Mouse (Mus musculus): ENCODE measurements at regions not wholly inside any gene's neighbourhood (a gene's known extent, or its start where the extent isn't known, plus 50 kb on each side); places are given as distances from the start of the nearest gene placed in this dataset.
"Not testable (repeated sequence)": the region's sequence is repeated elsewhere in the genome, so short reads cannot be mapped to it uniquely, and the experiment has no call there.

GRCm38 (mm10) chr1:189156906-189157305, 149.3 kb upstream of the Kctd3 start:
- DNase-seq, result peak; percentile 17

GRCm38 (mm10) chr1:189154376-189154775, 146.7 kb upstream of the Kctd3 start:
- no peak for DNase-seq

DNA sequence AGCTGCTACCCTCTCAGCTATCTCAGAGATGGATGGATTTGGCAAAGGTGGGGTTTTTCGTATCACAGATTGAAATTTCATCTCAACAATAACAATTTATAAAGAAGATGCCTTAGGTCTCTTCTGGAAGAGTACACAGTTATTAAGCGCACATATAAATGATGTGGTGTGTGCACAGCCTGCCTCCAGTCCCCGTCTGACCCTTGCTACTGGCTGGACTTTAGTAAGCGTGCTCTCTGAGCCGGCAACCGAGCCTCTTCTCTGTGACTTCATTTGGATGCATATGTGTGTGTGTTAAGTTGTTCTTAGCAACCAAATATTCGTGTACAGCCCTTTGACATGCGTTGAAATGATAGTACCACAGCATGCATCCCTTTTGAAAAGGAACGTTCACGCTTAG, 145.5 kb upstream of the Kctd3 start:
- DNase-seq, result no peak

DNA sequence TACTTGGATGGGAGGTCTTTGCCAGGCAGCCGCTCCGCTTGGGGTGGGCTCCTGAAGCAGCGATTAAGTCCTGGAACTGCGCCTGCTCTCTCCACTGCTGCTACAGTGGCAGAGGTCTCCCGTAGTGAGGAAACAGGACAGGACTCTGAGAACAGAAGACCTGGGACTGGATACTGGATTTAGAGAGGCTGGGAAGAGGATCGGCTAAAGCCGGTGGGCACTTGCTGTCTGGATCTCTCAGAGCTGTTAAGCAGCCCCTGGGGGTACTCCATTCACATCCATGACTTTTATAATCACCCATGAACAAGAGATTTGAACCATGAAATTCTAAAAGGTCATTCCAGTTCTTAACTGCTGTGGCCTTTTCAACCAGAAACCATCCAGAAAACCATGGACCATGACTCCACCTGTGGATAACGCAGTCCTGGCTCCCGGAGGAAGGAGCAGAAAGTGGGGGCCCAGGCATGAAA, 135.4 kb upstream of the Kctd3 start:
- DNase-seq, result no peak

GRCm38 (mm10) chr1:189142551-189142950, 134.9 kb upstream of the Kctd3 start:
- no peak for DNase-seq

DNA sequence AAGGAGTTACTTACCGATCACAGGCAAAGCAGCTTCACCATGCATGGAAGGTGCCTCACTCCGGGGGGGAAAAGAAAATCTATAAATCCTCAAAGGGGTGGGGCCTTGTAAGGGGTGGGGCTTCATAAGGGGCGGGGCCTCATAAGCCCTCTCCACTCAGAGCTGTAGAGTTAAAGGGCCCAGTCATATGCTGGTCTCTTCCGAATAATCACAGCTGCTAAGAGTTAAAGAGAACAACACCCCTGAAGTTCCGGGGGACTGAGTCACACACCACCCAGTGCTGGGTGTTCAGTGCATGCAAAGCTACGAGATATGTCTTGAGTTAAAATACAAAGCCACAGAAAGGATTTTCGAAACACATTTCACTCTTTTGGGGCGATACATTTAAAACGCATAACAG, 134.1 kb upstream of the Kctd3 start:
- no peak for DNase-seq

GRCm38 (mm10) chr1:189136731-189137385, 129.2 kb upstream of the Kctd3 start:
- no peak for DNase-seq

DNA sequence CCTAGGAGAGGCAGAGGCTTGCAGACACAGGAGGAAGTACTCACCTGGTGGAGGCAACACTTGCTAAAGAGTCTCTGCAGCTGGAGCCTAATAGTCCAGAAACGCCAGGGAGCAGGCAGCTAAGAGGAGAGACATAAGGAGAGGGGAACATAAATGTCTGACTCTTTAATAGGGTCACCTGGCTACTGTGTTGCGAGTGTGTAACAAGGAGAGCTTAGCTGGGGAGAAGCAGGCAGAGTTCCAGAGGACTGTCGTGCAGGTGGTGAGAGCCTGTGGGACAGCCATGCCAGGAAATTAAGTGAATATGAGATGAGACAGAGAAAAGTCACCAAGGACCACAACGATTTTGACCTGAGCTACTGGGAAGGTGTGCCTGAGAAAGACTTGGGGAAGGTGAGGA, 128.2 kb upstream of the Kctd3 start:
- no peak for DNase-seq

- no peak for DNase-seq
Measured at GRCm38 (mm10) chr1:189128706-189129105, 121.1 kb upstream of the Kctd3 start.

- DNase-seq, result not testable (repeated sequence)
Measured at GRCm38 (mm10) chr1:189128246-189128645, 120.6 kb upstream of the Kctd3 start.

DNA sequence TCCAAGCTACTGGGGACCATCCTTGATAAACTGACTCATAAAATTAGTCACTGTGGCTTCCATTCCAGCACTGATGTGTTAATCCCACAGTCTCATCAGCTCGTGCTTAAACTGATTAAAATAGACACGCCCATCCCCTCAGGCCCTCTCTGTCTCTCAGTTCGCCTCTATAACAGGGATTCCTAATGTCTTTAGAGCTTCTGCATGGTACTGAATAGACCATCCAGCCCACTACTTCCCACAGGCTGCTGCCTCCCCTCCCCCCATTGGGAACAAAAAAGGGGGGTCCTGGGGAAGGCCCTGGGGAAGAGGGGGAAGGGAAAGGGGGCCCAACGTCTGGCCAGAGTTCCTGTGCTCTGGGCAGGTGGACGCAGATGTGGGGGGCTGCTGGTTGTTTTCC, 119.7 kb upstream of the Kctd3 start:
- no peak for DNase-seq

DNA sequence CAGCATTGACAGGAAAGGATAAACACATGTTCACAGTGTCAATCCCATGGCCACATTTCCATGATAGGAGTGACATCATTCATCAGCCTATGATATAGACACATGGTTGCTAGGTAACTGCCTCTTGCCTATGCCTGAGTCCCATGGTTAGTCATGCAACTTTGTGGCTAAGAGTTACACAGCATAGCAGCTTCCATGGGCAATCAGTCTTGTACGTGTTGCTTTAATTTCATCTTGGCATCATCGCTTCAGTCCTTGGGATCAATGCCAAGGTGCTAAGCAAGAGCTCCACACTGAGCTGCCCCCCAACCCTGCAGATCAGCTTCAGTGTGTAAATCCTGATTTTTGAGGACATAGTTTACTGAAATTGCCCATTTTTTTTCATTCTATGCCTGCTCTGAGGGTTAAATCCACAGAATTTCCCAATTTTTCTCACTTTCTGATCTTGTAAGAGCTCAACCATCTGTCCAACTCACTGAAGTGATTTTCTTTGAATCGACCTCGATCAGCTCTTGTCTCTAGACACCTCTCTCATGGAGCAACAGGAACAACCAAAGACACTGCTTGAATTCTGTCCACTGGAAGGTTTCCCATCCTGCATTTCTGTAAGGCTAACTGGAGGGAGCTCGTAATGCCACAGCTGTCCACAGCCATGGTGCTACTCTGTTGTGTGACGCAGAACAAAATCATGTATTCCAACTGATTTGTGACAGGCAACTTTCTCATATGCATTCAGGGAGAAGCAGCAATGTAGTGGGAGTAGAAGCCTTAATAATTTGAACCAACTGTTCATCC, 112.5 kb upstream of the Kctd3 start:
- DNase-seq, result no peak

DNA sequence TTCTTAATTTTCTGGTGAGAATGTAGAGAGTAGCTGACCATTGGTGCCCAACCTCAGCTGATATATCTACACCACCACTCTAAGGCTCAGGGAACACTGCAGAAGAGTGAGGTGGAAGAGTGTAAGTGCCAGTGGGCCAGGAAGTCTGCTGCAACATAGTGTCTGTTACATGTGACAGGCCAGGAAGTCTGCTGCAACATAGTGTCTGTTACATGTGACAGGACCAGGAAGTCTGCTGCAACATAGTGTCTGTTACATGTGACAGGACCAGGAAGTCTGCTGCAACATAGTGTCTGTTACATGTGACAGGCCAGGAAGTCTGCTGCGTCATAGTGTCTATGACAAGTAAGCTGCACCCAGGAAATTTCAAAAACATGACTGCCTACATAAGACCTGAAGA, 111.4 kb upstream of the Kctd3 start:
- DNase-seq, result not testable (repeated sequence)

GRCm38 (mm10) chr1:189118582-189118981, 110.9 kb upstream of the Kctd3 start:
- no peak for DNase-seq

DNA sequence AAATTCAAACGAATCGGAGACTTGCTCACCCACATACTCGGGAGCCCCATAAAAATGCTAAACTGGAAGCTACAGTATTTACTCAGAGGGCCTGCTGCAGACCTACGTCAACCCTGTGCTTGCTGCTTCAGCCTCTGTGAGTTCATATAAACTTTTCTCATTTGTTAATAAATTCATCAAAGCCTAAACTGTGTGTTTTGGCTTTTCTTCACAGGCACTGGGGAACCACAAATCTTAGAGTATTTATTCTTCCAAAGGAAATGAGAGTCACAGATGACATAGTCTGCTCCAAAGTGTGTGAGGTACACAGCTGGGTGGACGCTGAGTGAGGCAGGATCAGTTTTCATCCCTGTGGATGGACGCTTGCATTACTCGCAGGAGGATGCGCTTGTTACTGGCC, 108.3 kb upstream of the Kctd3 start:
- DNase-seq, result no peak

GRCm38 (mm10) chr1:189115279-189115678, 107.6 kb upstream of the Kctd3 start:
- DNase-seq, result no peak

DNA sequence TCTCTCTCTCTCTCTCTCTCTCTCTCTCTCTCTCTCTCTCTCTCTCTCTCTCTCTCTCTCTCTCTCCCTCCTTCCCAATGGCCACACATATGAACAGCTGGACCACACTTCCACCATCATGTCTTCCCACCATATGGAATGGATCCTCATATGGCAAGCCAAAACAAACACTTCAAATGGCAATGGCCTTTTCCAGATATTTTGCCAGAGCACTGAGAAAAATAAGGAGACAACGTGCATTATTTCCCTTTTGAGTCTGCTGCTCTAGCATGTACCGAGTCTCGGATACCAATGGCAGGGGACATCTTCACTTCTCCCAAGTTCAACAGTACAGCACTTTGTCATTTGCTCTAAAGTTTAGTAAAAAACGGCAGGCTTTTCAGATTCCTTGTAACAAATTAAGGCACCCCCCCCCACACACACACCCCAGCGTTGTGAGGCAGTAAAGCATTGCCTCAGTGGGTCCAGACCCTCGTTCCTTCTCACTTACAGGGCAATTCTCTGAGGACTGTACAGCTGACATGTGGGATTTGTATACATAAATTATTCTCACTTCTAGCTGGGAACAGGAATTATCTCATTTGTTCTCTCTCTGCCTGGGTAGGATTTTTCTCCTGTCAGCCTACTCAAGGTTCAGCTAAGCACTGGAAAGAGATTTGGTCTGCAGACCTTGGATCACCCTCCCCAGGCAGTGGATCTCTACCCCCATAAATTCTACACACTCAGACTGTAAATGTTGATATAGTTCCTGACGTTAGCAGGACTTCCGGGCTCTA, 100.8 kb upstream of the Kctd3 start:
- no peak for DNase-seq

DNA sequence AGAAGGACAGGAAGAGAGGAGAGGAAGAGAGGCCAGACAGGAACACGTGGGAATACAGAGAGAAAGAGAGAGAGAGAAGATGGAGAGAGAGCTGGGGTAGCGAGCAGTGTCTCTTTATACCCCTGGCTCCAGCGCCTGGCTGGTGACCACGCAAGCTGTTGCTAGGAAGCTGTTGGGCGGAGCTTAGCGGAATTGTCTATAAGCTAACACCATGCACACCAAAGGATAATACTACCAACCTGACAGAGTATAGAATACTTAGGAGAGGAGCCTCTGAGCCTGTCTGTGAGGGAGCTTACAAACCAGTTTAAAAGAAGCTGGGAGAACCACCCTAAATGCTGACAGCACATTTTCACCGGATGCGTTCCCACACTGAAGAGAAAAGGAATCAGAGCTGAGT, 100.2 kb upstream of the Kctd3 start:
- DNase-seq, result peak; percentile 43

DNA sequence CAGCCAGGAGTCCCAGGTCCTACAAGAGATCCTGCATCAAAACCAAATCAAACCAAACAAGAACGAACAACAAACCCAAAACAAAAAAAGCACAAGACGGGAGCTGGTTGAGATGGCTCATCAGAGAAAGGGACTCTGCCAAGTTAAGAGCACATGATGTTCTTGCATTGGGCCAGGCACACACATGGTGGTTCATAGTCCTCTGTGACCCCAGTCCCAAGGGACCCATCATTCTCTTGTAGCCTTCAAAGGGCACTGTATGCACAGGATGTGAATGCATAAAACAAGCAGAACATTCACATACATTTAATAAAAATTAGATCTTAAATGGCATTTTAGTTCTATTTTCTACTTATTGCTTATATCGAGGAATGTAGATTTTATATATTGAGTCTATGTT, 99.5 kb upstream of the Kctd3 start:
- no peak for DNase-seq

GRCm38 (mm10) chr1:189105276-189105675, 97.6 kb upstream of the Kctd3 start:
- no peak for DNase-seq

DNA sequence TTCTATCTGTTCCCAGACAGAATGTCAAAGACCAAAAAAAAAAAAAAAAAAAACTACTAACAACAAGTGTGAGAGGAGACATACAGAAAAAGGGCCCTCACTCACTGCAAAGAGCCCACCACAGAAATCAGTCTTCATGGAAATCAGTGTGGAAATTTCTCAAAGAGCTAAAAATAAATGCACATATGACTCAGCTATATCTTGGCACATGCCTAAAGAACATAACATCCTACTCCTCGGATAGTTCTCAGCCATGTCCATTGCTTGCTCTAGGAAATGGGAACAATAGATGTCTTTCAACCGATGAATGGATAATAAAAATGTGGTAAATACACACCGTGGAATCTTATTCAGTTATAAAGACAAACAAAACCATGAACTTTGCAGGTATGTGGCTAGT, 95.1 kb upstream of the Kctd3 start:
- no peak for DNase-seq

- no peak for DNase-seq
Measured at GRCm38 (mm10) chr1:189099121-189099520, 91.5 kb upstream of the Kctd3 start.

- DNase-seq, result no peak
Measured at GRCm38 (mm10) chr1:189092819-189093218, 85.2 kb upstream of the Kctd3 start.

DNA sequence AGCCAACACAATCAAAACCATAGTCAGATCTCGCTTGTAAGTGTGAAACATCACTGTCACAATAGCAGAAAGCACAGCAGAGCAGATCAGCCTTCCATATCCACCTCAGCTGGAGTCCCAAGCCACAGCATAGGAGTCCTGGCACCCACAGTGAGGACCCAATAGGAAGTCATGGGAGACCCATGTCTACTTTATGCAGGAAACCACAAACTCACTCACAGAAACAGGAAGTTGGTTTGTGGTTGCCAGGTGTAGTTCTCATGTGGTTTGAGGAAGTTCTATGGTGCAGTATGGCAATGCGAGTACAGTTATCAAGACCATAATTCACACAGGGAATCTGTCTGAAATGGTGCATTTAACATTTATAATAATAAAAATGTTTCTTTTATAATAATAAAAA, 77.6 kb upstream of the Kctd3 start:
- no peak for DNase-seq
